Mouse (Mus musculus): ENCODE results near the gene Nedd9. TPM values are rescaled to one million over a fixed set of nuclear protein-coding genes. Genes with fewer than 3 reads are reported as not detected.

Nedd9 gene
- polyA plus RNA-seq, 1 experiment, result not detected

- H3K4me1 ChIP-seq (ENCODE audit: control insufficient read depth), result no peaks in the 10 kb centered on the region
- H3K4me3 ChIP-seq (replicated peaks), result no peak overlapping the region
- H3K9me3 ChIP-seq (ENCODE audit: control insufficient read depth, low read length), result no peaks in the 10 kb centered on the region
- H3K27me3 ChIP-seq (ENCODE audit: control insufficient read depth), result no peaks in the 10 kb centered on the region
- no peaks in the 10 kb centered on the region for H3K36me3 ChIP-seq (ENCODE audit: control insufficient read depth)
- TF ChIP-seq TAL1 (IDR thresholded peaks at IDR 0.05; ENCODE audit: low read length) (no peak), GATA1 (IDR thresholded peaks at IDR 0.05; ENCODE audit: low read length) (no peak)
Measured at GRCm38 (mm10) chr13:41410191-41411074, 76.7 kb downstream of the Nedd9 start.

- no peak for TF ChIP-seq GATA1 (IDR thresholded peaks at IDR 0.05; ENCODE audit: low read length)
- TF ChIP-seq TAL1 (IDR thresholded peaks at IDR 0.05; ENCODE audit: low read length), result no peak
- no peaks in the 10 kb centered on the region for H3K36me3 ChIP-seq (ENCODE audit: control insufficient read depth)
- no peaks in the 10 kb centered on the region for H3K4me1 ChIP-seq (ENCODE audit: control insufficient read depth)
- no peaks in the 10 kb centered on the region for H3K9me3 ChIP-seq (ENCODE audit: control insufficient read depth, low read length)
- no peaks in the 10 kb centered on the region for H3K27me3 ChIP-seq (ENCODE audit: control insufficient read depth)
- H3K4me3 ChIP-seq (replicated peaks), result no peak overlapping the region
Measured at GRCm38 (mm10) chr13:41409291-41409690, 77.9 kb downstream of the Nedd9 start.

GRCm38 (mm10) chr13:41408374-41408952 lies 78.7 kb downstream of the Nedd9 start:
- H3K9me3 ChIP-seq (ENCODE audit: control insufficient read depth, low read length), result no peaks in the 10 kb centered on the region
- TF ChIP-seq GATA1 (IDR thresholded peaks at IDR 0.05; ENCODE audit: low read length), result no peak
- no peak for TF ChIP-seq TAL1 (IDR thresholded peaks at IDR 0.05; ENCODE audit: low read length)
- H3K4me1 ChIP-seq (ENCODE audit: control insufficient read depth), result no peaks in the 10 kb centered on the region
- no peaks in the 10 kb centered on the region for H3K36me3 ChIP-seq (ENCODE audit: control insufficient read depth)
- no peaks in the 10 kb centered on the region for H3K27me3 ChIP-seq (ENCODE audit: control insufficient read depth)
- H3K4me3 ChIP-seq (replicated peaks), result no peak overlapping the region

- no peaks in the 10 kb centered on the region for H3K27me3 ChIP-seq (ENCODE audit: control insufficient read depth)
- no peaks in the 10 kb centered on the region for H3K9me3 ChIP-seq (ENCODE audit: control insufficient read depth, low read length)
- no peak for TF ChIP-seq GATA1 (IDR thresholded peaks at IDR 0.05; ENCODE audit: low read length)
- TF ChIP-seq TAL1 (IDR thresholded peaks at IDR 0.05; ENCODE audit: low read length), result no peak
- H3K4me1 ChIP-seq (ENCODE audit: control insufficient read depth), result no peaks in the 10 kb centered on the region
- no peak overlapping the region for H3K4me3 ChIP-seq (replicated peaks)
- no peaks in the 10 kb centered on the region for H3K36me3 ChIP-seq (ENCODE audit: control insufficient read depth)
Measured at GRCm38 (mm10) chr13:41405009-41405408, 82.2 kb downstream of the Nedd9 start.

GRCm38 (mm10) chr13:41403838-41404237 lies 83.3 kb downstream of the Nedd9 start:
- H3K36me3 ChIP-seq (ENCODE audit: control insufficient read depth), result no peaks in the 10 kb centered on the region
- TF ChIP-seq GATA1 (IDR thresholded peaks at IDR 0.05; ENCODE audit: low read length) (no peak), TAL1 (IDR thresholded peaks at IDR 0.05; ENCODE audit: low read length) (no peak)
- H3K9me3 ChIP-seq (ENCODE audit: control insufficient read depth, low read length), result no peaks in the 10 kb centered on the region
- H3K4me3 ChIP-seq (replicated peaks), result no peak overlapping the region
- H3K4me1 ChIP-seq (ENCODE audit: control insufficient read depth), result no peaks in the 10 kb centered on the region
- H3K27me3 ChIP-seq (ENCODE audit: control insufficient read depth), result no peaks in the 10 kb centered on the region

GRCm38 (mm10) chr13:41402441-41403003 lies 84.6 kb downstream of the Nedd9 start:
- no peak overlapping the region for H3K4me3 ChIP-seq (replicated peaks)
- TF ChIP-seq GATA1 (IDR thresholded peaks at IDR 0.05; ENCODE audit: low read length) (no peak), TAL1 (IDR thresholded peaks at IDR 0.05; ENCODE audit: low read length) (no peak)
- H3K9me3 ChIP-seq (ENCODE audit: control insufficient read depth, low read length), result no peaks in the 10 kb centered on the region
- no peaks in the 10 kb centered on the region for H3K4me1 ChIP-seq (ENCODE audit: control insufficient read depth)
- H3K36me3 ChIP-seq (ENCODE audit: control insufficient read depth), result no peaks in the 10 kb centered on the region
- no peaks in the 10 kb centered on the region for H3K27me3 ChIP-seq (ENCODE audit: control insufficient read depth)

- Histone ChIP-seq H3K27me3 (ENCODE audit: control insufficient read depth) (no peaks in the 10 kb centered on the region), H3K4me3 (replicated peaks) (no peak overlapping the region), H3K9me3 (ENCODE audit: control insufficient read depth, low read length) (no peaks in the 10 kb centered on the region), H3K36me3 (ENCODE audit: control insufficient read depth) (no peaks in the 10 kb centered on the region), H3K4me1 (ENCODE audit: control insufficient read depth) (no peaks in the 10 kb centered on the region)
- TF ChIP-seq TAL1 (IDR thresholded peaks at IDR 0.05; ENCODE audit: low read length), result no peak
- TF ChIP-seq GATA1 (IDR thresholded peaks at IDR 0.05; ENCODE audit: low read length), result no peak
Measured at GRCm38 (mm10) chr13:41401775-41402174, 85.4 kb downstream of the Nedd9 start.

- Histone ChIP-seq H3K9me3 (ENCODE audit: control insufficient read depth, low read length) (no peaks in the 10 kb centered on the region), H3K4me1 (ENCODE audit: control insufficient read depth) (no peaks in the 10 kb centered on the region), H3K27me3 (ENCODE audit: control insufficient read depth) (no peaks in the 10 kb centered on the region), H3K36me3 (ENCODE audit: control insufficient read depth) (no peaks in the 10 kb centered on the region), H3K4me3 (replicated peaks) (no peak overlapping the region)
- TF ChIP-seq TAL1 (IDR thresholded peaks at IDR 0.05; ENCODE audit: low read length) (no peak), GATA1 (IDR thresholded peaks at IDR 0.05; ENCODE audit: low read length) (no peak)
Measured at GRCm38 (mm10) chr13:41400289-41400688, 86.9 kb downstream of the Nedd9 start.

GRCm38 (mm10) chr13:41392191-41392590 lies 95.0 kb downstream of the Nedd9 start:
- no peak overlapping the region for H3K4me3 ChIP-seq (replicated peaks)
- no peaks in the 10 kb centered on the region for H3K36me3 ChIP-seq (ENCODE audit: control insufficient read depth)
- H3K4me1 ChIP-seq (ENCODE audit: control insufficient read depth), result no peaks in the 10 kb centered on the region
- no peaks in the 10 kb centered on the region for H3K9me3 ChIP-seq (ENCODE audit: control insufficient read depth, low read length)
- H3K27me3 ChIP-seq (ENCODE audit: control insufficient read depth), result no peaks in the 10 kb centered on the region
- TF ChIP-seq GATA1 (IDR thresholded peaks at IDR 0.05; ENCODE audit: low read length) (no peak), TAL1 (IDR thresholded peaks at IDR 0.05; ENCODE audit: low read length) (no peak)
